Mouse (Mus musculus): Measurements from ENCODE around the gene Anks6. TPM values are rescaled to one million over a fixed set of nuclear protein-coding genes. Genes with fewer than 3 reads are reported as not detected.

Gene Anks6
- total RNA-seq (2023): under 1 TPM; 0.24 to 0.37 TPM

GRCm38 (mm10) chr4:47056791-47057509 is at the start of gene Anks6:
Gene Anks6, minus strand, starts transcription at chr4:47057427.

GRCm38 (mm10) chr4:47091493-47092386 is 34.5 kb upstream of the Anks6 start, which contains the start of gene Galnt12:
Gene Galnt12, plus strand, starts transcription at chr4:47091909.

DNA sequence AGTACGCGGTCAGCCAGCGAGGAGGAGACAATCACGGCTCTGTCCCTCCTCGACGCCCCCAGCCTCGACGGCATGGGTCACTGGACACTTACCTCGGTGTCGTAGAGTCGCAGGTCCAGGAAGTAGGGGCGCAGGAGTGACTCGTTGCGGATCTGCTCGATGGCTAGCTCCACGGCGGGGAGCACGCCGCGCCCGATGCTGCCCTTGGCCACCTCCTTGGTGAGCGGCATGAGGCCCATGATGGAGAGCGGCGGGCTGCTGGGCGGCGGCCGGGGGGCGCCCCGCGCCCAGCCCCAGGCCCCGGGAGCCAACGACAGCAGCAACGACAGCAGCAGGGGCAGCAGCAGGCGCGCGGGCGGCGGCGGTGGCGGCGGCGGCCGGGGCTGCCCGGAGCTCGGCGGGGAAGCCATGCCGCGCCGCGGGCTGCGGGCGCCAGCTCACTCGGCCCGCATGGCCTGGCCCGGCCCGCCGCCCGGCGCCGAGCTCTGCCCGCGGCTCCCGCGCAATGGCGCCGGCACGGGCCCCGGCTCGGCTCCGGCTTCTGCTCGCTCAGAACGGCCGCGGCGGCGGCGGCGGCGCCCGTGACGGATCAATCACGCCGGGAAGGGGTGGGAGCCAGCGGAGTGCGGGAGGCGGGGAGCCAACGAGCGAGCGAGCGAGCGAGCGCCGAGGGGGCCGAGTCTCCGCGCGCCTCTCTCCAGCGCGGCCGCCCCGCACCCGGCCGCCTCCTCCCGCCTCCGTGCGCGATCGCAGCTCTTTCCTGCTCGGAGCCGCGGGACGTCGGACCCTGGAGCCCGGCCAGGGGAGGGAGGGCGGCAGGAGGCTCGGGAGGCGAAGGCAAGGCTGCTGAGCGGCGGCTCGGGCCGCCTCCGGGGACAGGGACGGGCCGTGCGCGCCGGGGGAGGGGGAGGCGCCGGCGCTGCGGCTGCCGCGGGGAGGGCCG is 65.9 kb downstream of the Anks6 start, which contains the start of gene Gabbr2:
Gabbr2 (minus strand) TSS at position 858 of the 943 bp plus-strand sequence.

Other genes starting within 250 kb of the Anks6 start
- not detected for gene Gabbr2, start 65.6 kb downstream of the Anks6 start, total RNA-seq (2023)
- under 1 TPM; 0.42 to 0.56 TPM for gene Galnt12, start 34.5 kb upstream of the Anks6 start, total RNA-seq (2023)
- gene Col15a1, start 150.7 kb upstream of the Anks6 start, total RNA-seq (2023): under 1 TPM; 0.15 to 0.47 TPM